Mouse (Mus musculus) kidney, adult 2 months (tissue): ENCODE results near the gene Maff.

Experiments
- CTCF ChIP-seq: fragments of 200-500 bp; conservative IDR thresholded peaks from 2 replicates; pipeline ENCODE4 v1.5.1; 2011; ENCODE audit warnings: low read depth, mild to moderate bottlenecking, control low read depth, low read length, moderate library complexity, mixed read lengths; ENCODE audit not compliant: insufficient read depth, insufficient read length
- POLR2A ChIP-seq: fragments of 200-500 bp; IDR thresholded peaks from one replicate; pipeline ENCODE4 v1.6.1; 2011; ENCODE audit warnings: low read depth, low read length, control low read depth

DNA sequence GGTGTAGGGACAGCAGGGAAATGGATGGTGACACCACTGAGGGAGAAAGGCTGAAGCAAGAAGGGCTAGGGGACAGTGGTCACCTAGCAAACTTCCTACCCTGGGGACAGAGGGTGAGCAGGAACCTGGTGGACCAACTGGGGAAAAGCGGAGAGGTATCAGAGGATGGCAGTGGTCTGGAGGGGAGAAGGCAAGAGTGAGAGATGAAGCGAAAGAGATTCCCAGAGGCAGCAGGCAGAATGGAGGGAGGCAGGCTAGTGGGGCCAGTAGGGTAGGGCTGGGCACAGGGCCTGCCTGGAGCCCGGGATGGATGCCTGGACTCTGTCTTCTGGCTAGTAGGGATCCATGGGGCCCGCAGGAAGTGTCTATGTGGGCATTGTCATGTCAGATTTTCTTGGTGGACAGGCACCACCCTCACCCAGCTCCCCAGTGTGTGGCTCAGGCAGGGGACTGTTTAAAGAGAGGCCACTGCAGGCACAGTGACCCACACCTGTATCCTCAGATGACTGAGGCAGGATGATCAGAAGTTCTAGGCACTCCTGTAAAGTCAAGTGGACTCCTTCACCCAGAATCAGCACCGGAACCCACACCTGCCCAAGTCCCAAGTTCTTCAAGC is 7.4 kb downstream of the Maff start:
- no peak for TF ChIP-seq CTCF
- TF ChIP-seq POLR2A, result no peak
